Mouse (Mus musculus): ENCODE measurements around the gene Park7.
"Not testable (repeated sequence)": the region's sequence is repeated elsewhere in the genome, so short reads cannot be mapped to it uniquely, and the experiment has no call there.

The Park7 gene

DNA sequence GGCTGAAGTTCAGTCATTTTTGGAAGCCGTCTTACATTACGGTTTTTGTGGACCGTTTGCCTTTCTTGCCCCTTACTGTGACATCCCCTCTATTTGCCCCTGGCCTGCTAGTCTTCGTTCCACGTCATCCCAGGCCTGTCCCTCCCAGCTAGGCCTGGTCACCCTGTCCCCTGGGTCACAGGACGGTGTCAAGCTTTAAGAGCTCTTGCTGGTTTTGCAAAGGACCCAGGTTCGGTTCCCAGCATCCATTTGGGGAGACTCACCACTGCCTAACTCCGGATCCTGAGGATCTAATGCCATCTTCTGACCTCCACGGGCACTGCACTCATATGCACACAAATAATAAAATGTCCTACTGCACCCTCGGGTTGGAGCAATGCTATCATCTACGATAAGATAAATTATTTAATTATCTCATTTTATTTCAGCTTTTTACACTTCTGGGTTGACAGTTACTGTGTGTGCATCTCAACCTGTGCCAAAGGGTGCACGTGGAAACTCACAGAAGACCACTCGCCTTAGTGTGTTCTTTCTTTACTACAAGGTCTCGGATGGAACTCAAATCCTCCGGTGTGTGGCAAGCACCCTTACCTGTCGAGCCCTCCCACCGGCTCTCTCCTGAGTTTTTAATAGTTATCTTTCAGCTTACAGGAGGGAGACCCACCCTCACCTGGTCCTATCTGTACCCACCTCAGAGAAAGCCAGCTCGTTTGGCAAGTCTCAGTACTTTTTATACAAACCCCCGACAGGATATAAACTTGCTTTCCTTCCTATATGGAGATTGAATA lies 3.9 kb downstream of the Park7 start:
- no peak for DNase-seq

DNA sequence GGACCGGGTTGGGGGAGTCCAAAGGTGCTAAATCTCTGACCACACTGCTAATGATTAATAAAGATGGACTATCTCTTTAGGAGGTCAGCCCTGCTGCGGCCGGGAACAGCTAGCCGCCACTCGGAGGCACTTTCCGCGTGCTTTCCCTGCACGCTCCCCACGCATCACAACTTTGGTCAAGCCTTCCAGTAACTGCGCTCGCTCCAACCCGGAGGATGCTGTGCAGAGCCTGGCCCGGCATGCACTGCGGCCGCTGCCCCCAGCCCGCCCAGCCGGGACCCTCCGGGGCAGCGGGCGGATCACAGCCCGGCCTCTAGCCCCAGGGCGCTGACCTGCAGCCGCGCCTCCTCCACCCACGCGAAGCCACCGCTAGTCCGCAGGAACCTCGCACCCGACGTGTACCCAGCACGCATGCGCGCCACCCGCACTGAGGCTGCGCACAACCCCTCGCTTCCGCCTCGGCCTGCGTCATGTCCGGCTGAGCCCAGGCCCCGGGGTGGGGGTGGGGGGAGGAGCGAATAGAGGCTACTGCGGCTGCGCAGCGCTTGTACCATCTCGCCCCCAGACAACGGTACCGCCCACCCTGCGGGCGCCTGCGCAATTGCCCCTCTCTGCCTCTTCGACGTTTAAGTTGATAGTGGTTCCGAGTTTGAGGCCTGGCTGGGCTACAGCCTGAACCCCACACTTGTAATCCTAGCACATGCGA lies 4.6 kb downstream of the Park7 start:
- DNase-seq, result peak; percentile 98 to 99

GRCm38 (mm10) chr4:150908512-150908911 lies 5.7 kb downstream of the Park7 start:
- DNase-seq, result peak in 1 of 2 experiments; percentile 51

DNA sequence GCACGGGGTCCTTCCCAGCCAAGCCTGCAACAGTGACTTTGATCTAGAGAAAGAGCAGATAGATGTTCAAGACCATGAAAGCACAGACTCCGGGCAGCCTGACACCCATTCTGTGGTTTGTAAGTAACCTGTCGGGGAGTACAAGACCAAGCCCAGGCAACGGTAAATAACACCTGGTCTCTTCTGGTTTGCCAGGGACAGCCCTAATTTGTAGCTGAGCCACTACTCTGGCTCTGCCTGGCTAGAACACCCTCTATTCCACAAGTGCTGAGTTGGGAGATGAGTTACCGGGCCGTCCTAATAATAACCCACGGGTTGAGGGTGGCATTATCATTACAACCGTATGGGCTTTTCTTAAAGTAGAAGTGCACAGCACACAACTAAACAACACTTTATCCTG lies 7.1 kb downstream of the Park7 start:
- DNase-seq, result no peak

- peak; percentile 83 to 87 for DNase-seq
Measured at GRCm38 (mm10) chr4:150903091-150903742, 11.0 kb downstream of the Park7 start.

DNA sequence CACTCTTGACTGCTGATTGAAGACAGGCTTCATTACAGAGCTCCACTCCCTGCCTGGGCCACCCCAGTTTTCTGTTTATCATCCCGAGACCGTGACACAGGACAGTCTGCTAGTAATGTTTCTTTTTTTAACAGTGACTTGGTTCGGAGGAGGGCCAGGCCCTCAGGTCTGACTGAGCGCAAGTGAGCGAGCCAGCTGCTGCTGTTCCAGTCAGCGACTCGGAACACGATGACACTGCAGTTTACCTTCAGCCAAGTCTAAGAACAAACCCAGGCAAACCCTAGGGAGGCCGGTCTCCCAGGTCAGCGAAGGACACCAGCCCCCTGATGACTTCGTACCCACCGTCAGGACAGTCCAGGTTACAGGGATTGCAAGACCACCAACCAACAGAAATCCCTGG lies 12.2 kb downstream of the Park7 start:
- DNase-seq, result peak; percentile 75 to 86

GRCm38 (mm10) chr4:150901651-150902050 lies 12.6 kb downstream of the Park7 start:
- peak; percentile 80 to 90 for DNase-seq

DNA sequence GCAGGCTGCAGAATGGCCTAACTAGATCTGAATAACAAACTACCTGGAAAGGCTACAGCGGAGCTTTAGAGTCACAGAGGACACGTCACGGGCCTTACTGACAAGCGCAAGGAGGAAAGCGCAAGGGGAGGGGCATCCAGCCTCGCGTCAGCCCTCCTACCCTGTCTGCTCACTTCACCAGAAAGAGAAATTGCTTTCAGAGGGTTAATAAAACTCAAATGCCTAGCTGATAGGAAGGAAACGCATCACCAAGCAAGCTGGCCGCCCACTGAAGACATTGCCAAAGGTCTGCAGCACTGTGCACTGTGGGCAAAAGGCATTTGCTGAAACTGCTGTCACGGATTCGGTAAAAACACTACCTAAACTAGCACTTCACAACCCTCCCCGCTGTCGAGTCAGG lies 13.8 kb downstream of the Park7 start:
- peak; percentile 51 to 64 for DNase-seq

- DNase-seq, result peak; percentile 76 to 80
Measured at GRCm38 (mm10) chr4:150898716-150899365, 15.4 kb downstream of the Park7 start.

DNA sequence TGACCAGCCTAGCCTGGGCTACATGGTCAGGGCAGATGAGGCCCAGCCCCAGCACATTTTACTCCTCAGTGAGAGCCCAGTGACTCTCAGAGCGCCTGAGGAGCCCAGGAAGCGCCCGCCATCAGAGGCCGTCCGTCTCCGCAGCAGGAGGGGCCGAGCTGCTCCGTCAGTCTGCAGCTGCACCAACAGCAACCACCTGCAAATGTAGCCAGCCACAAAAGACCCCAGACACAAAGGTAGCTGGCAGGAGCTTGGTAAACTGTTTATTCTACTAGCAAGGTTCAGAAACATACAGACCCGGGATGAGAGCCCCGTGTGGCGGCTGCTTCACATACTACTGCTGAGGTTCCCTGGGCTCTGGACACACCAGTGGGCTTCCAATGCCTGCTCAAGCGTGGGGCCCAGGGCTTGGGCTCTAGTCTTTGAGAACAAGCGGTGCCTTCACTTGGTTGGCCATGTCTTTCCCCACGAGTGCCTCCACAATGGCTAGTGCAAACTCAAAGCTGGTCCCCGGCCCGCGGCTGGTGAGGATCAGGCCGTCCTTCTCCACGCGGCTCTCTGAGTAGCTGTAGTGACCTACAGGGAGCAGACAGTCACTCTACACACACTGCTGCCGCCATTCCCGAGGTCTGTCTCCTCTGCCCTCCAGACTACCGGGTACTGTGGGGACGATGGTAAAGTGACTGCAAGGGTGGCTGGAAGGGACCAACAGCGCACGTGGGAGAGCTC lies 17.2 kb downstream of the Park7 start:
- DNase-seq, result no peak

GRCm38 (mm10) chr4:150894718-150895501 lies 19.3 kb downstream of the Park7 start:
- peak in 1 of 2 experiments; percentile 69 for DNase-seq

DNA sequence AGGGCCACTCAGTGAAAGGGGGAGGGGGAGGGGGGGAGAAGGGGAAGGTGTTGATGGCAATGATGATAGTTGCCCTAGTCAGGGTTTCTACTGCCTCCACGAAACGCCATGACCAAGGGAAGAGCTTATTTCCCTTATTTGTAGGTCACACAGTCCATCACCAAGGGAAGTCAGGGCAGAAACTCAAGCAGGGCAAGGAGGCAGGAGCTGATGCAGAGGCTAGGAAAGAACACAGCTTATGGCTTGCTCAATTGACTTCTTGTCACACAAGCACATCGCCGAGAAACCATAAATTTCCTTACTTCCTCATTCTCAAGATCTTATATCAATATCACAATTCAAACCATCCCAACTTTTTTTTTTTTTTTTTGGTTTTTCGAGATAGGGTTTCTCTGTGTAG lies 22.9 kb downstream of the Park7 start:
- DNase-seq, result no peak

DNA sequence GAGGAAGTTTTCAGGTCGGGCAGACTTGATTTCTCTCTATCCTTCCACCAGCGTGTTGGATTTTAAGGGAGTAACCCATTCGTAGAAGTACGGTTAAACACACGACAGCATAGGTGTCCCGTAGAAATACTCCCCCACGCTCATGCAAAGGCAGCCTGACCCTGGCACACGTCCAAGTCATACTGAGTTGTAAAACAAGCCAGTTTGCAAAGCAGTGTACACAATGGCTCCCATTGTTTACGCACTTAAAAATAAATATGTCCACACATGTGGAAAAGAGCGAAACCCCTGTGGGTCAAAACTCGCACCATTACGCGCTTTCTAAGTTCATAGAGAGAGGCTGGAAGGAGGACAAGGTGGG lies 24.3 kb downstream of the Park7 start:
- peak in 1 of 2 experiments; percentile 59 for DNase-seq

DNA sequence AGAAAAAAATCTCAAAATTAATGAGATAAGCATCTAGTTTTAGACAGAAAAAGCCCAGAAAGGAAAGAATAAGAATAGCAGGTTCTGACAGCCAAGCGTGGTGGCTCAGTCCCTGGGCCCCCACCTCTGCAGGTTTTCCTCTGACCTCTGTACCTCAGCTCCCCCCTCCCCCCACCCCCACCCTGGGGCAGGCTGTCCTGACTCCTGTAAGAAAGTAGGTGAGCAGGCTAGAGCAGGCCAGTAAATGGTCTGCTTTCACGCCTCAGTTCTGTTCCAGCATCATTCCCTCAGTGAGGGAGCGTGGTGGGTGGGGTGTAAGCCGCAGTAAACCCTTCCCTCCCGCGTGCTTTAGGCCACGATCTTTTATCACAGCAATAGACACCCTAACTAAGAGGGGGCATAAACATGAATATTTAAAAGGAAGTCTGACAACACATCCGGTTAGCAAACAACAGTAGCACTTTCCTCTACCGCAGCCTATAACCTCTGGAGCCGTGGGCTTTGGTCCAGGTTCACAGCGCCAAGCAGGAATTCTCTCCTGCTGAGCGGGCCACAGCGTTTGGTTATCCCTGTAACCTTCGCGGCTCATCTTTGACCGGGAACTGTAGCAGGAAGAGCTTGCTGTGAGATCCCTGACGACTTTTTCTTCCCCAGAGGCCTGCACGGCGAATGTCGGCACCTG lies 24.8 kb downstream of the Park7 start:
- DNase-seq, result peak in 1 of 2 experiments; percentile 69

DNA sequence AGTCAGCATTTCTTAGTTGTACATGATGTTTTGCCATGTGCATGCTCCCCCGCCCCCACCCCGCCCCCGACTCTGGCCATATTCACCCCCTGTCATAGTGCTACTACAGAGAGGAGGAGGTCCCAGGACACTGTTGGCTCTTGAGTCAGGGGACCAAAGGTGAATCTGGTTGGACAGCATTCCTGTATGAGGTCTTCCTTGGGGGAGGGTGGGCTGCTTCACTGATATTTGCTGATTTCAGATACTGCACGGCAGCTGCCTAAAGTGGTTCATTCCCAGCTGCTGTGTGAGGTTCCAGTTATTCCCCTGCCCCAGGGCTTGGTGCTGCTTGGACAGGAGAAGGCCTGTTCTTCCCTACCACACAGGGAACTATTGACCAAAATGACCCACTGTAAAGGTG lies 25.7 kb downstream of the Park7 start:
- DNase-seq, result no peak

- DNase-seq, result no peak
Measured at GRCm38 (mm10) chr4:150887903-150888302, 26.3 kb downstream of the Park7 start.

GRCm38 (mm10) chr4:150882632-150883031 lies 31.6 kb downstream of the Park7 start:
- no peak for DNase-seq

- DNase-seq, result no peak
Measured at GRCm38 (mm10) chr4:150880364-150880763, 33.9 kb downstream of the Park7 start.

DNA sequence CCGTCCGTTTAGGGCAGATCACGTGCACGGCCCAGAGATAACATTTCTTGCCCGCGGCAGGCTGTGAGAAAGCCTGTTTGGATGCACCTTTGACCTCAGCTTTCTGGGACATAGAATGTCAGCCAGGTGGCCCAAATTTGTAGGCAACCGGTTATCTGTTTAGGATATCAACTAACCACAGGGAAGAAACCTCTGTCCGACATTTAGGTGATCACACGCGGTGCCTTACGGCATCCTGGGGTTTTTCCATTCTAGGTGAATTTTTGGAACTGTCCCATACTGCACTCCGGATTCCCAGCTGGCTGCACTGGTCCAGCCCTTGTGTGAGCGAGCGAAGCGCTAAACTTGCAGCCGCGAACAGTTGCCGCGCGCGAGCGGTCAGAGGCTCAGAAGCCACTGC lies 34.6 kb downstream of the Park7 start:
- DNase-seq, result no peak

DNA sequence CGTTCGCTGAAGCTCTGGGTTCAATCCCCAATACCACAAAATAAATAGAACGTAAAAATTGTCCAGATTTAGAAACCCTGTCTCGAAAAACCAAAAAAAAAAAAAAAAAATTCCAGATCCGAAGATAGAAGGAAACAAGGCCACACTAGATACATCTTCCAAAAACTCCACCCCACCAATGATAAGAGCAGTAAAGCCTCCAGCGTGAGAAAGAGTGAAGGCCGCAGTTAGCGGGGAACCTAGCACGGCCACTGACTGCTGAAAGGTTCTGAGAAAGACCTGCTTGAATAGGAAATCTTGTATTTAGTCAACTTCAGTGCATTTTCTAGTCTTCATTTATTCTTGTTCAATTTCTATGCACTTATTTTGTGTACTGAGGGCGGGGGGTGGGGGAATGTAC lies 38.8 kb downstream of the Park7 start:
- DNase-seq, result no peak

GRCm38 (mm10) chr4:150874416-150874815 lies 39.8 kb downstream of the Park7 start:
- not testable (repeated sequence) for DNase-seq

Data from kidney, postnatal 36 days (tissue).